Mouse (Mus musculus) midbrain, embryonic 14.5 days (tissue): ENCODE results near the gene Sema3g. TPM values are rescaled to one million over a fixed set of nuclear protein-coding genes. Genes with fewer than 3 reads are reported as not detected.

Experiments used
- ATAC-seq: fragments of 200-750 bp; cut with Nextera tagmentation; 2 replicates; pipeline ENCODE4 v1.8.0; 2017; ENCODE audit warnings: moderate number of reproducible peaks, moderate library complexity; ENCODE audit not compliant: low FRiP score, low TSS enrichment
- DNase-seq: peaks from one replicate; pipeline ENCODE4 v3.0.0-alpha.2; 2015
- H3K27ac ChIP-seq: fragments of 300-500 bp; sonication (generic); replicated peaks from 2 replicates; pipeline ENCODE4 v1.5.1; 2014; ENCODE audit warnings: mild to moderate bottlenecking, low read depth, low read length, moderate library complexity
- H3K27me3 ChIP-seq: fragments of 300-500 bp; sonication (generic); 2 replicates; pipeline ENCODE4 v1.6.1; 2014; ENCODE audit warnings: low read length, control low read depth, mixed read lengths; ENCODE audit not compliant: control insufficient read depth, insufficient read depth
- H3K36me3 ChIP-seq: fragments of 300-500 bp; sonication (generic); 2 replicates; pipeline ENCODE4 v1.6.1; 2014; ENCODE audit warnings: low read length, control low read depth; ENCODE audit not compliant: control insufficient read depth, insufficient read depth
- H3K4me1 ChIP-seq: fragments of 300-500 bp; sonication (generic); 2 replicates; pipeline ENCODE4 v1.6.1; 2014; ENCODE audit warnings: mild to moderate bottlenecking, antibody characterized with exemption, low read length, control low read depth; ENCODE audit not compliant: control insufficient read depth, insufficient read depth
- H3K4me2 ChIP-seq: fragments of 300-500 bp; sonication (generic); 2 replicates; pipeline ENCODE4 v1.6.1; 2014; ENCODE audit warnings: mild to moderate bottlenecking, low read length, moderate library complexity
- H3K4me3 ChIP-seq: fragments of 300-500 bp; sonication (generic); replicated peaks from 2 replicates; pipeline ENCODE4 v1.5.1; 2014; ENCODE audit warnings: low read depth, low read length
- H3K9ac ChIP-seq: fragments of 300-500 bp; sonication (generic); replicated peaks from 2 replicates; pipeline ENCODE4 v1.6.1; 2014; ENCODE audit warnings: mild to moderate bottlenecking, low read length, moderate library complexity
- H3K9me3 ChIP-seq: fragments of 300-500 bp; sonication (generic); 2 replicates; pipeline ENCODE4 v1.6.1; 2016; ENCODE audit warnings: low read length, control low read depth, mixed read lengths; ENCODE audit not compliant: control insufficient read depth
- WGBS: fragments of 180-500 bp; shearing (Covaris S2); extraction: QIAGEN DNeasy Blood & Tissue Kit; methylation state at CpG from one replicate; pipeline ENCODE4 v1.1.7; 2014; 5-methylcytosine and 5-hydroxymethylcytosine counted together
- polyA plus RNA-seq: library from polyadenylated mRNA; unstranded; fragments of >200 nt; fragmentation: Nextera tagmentation; extraction: Ambion mirVana; gene quantifications from 2 replicates; pipeline ENCODE4 v1.2.1, GENCODE M21; 2014

The Sema3g gene
- polyA plus RNA-seq, 1 experiment from 2014 or later: 0.24 TPM

DNA sequence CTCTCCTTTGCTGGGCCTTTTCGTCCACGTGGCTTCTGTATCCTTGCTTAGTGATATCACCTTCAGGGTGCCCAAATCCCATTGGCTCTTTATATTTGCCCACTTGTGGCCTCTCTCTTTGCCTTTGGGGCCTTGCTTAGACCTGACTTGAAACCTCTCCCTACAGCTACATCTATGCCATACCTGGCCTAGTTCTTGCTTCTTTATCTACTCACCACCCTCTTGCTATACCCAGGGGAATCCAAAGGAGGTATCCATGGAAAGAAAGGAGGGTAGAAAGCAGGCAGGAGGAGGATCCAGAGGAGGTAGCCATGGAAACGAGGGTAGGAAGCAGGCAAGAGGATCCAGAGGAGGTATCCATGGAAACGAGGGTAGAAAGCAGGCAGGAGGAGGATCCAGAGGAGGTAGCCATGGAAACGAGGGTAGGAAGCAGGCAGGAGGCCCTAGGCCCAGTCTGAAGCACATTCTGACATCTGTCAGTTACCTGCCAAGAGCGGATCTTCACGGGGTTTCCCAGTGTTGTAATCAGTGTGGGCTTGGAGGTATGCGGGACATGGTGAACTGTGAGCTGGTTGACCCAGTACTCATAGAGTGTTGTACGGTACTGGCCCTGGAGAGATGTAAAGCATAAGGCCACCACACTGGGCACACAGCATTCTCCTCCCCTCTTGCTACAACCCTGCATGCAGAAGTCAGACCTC lies 50.8 kb downstream of the Sema3g start:
- Histone ChIP-seq H3K4me2 (peak overlapping the region; percentile 50), H3K36me3 (peaks cover 3% of the 10 kb centered on the region; the same call in 1 of the 2 replicates), H3K27ac (peak overlapping the region; percentile 80), H3K27me3 (no peaks in the 10 kb centered on the region), H3K9ac (peak overlapping the region; percentile 45; the same call in 1 of the 2 replicates), H3K4me1 (peaks cover 25% of the 10 kb centered on the region), H3K4me3 (peak overlapping the region; percentile 22; the same call in 1 of the 2 replicates), H3K9me3 (no peaks in the 10 kb centered on the region)
- DNase-seq (peak; percentile 78), ATAC-seq (peak; percentile 70)
- 16% methylated on average over 9 of the region's 9 CpGs for WGBS

DNA sequence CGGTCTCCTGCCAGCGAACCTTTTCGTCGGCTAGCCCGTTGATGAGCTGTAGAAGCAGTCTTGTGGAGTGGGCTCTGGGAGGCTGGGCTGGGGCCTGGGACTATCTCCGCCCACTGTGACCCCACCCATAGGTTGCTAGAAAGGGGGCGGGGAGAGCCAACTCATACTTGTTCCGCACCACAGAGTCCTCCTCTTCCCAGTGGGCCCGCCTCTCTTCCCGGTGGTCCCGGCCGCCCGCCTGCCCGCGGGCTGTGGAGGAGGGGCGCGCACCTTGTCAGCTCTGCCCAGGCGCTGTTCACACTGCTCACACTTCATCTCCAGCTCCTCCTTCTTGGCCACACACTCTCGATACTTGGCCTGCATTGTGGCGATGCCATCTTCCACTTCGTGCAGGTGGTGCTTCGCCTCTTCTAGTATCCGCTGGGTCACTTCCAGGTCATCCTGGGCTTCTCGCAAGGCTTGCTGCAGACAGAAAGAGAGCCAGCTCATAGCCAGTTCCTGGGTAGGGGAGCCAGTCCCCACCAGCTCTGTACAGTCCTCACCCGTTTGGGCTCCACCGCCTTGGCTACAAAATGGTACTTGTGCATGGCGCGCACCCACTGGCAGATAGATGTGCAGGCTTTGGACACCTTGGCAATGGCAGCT lies 51.9 kb downstream of the Sema3g start:
- H3K9ac ChIP-seq: peak overlapping the region; percentile 45
- no peaks in the 10 kb centered on the region for H3K27me3 ChIP-seq
- DNase-seq (peak; percentile 68), ATAC-seq (peak; percentile 43)
- H3K4me2 ChIP-seq: peak overlapping the region; percentile 50
- H3K27ac ChIP-seq: peak overlapping the region; percentile 80
- WGBS: 14% methylated on average over 28 of the region's 28 CpGs
- peak overlapping the region; percentile 22 for H3K4me3 ChIP-seq
- no peaks in the 10 kb centered on the region for H3K36me3 ChIP-seq
- no peaks in the 10 kb centered on the region for H3K9me3 ChIP-seq
- peaks cover 25% of the 10 kb centered on the region for H3K4me1 ChIP-seq

DNA sequence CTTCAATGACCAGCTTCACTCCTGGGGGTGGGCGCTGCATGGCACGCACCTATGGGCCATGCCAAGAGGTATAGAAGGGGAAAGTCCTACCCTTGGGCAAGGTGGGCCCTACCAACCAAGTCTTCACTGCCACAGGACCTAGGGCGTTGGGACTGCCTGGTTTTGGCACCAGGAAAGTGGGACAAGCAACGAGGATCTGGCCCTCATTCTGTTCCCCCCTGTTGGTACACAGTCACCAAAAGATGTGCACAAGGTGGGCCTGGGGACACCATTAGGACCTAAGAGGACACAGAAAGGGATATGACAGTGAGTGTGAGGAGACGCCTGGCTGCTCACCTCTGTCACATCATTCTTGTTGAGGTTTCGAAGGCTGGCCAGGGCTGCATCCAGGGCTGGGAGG lies 53.5 kb downstream of the Sema3g start:
- Histone ChIP-seq H3K27ac (no peak overlapping the region), H3K9me3 (no peaks in the 10 kb centered on the region), H3K9ac (no peak overlapping the region), H3K36me3 (no peaks in the 10 kb centered on the region), H3K4me2 (no peak overlapping the region), H3K27me3 (no peaks in the 10 kb centered on the region), H3K4me3 (no peak overlapping the region), H3K4me1 (peaks cover 25% of the 10 kb centered on the region)
- 95% methylated on average over 6 of the region's 6 CpGs for WGBS
- DNase-seq (no peak), ATAC-seq (no peak)

DNA sequence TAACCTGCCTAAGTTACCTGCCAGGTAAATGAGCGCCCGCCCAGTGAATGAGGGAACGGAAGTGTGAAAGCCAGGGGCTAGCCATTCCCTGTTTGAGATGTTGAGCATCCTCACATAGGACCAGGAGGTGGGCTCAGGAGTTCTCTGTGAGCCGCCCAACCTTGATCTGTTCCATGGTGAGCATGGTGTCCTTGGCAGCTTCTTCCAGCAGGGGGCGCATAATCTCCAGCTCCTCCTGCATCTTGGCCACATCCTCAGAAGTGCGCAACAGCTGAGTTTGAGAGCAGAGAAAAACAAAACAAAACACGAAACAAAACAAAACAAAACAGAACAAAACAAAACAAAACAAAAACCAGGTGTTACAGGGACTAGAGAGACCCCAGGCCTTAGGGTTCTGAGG lies 54.5 kb downstream of the Sema3g start:
- H3K4me2 ChIP-seq: no peak overlapping the region
- H3K4me1 ChIP-seq: peaks cover 25% of the 10 kb centered on the region
- H3K27ac ChIP-seq: no peak overlapping the region
- no peaks in the 10 kb centered on the region for H3K9me3 ChIP-seq
- H3K27me3 ChIP-seq: no peaks in the 10 kb centered on the region
- DNase-seq: peak; percentile 85
- H3K36me3 ChIP-seq: no peaks in the 10 kb centered on the region
- no peak overlapping the region for H3K4me3 ChIP-seq
- H3K9ac ChIP-seq: no peak overlapping the region
- WGBS: 27% methylated on average over 7 of the region's 7 CpGs
- no peak for ATAC-seq

Other genes starting within 250 kb of the Sema3g start
- 54.0 and 62.4 TPM in 2 replicates for gene Glt8d1, start 216.5 kb upstream of the Sema3g start, polyA plus RNA-seq
- gene Spcs1, start 216.2 kb upstream of the Sema3g start, polyA plus RNA-seq: 287 and 317 TPM in 2 replicates
- 120 and 136 TPM in 2 replicates for gene Pbrm1, start 198.7 kb upstream of the Sema3g start, polyA plus RNA-seq
- gene Gnl3, start 198.7 kb upstream of the Sema3g start, polyA plus RNA-seq: 44.5 and 49.7 TPM in 2 replicates
- gene Smim4, start 88.9 kb upstream of the Sema3g start, polyA plus RNA-seq: 64.8 and 77.7 TPM in 2 replicates
- 234 and 284 TPM in 2 replicates for gene Nt5dc2, start 86.8 kb upstream of the Sema3g start, polyA plus RNA-seq
- 6.6 and 26.6 TPM in 2 replicates for gene Stab1, start 49.2 kb upstream of the Sema3g start, polyA plus RNA-seq
- gene Tnnc1, start 9.5 kb upstream of the Sema3g start, polyA plus RNA-seq: 2.1 and 2.6 TPM in 2 replicates
- gene Nisch, start 914 bp upstream of the Sema3g start, polyA plus RNA-seq: 280 and 343 TPM in 2 replicates
- 12.0 and 12.1 TPM in 2 replicates for gene Phf7, start 33.5 kb downstream of the Sema3g start, polyA plus RNA-seq
- gene Bap1, start 33.6 kb downstream of the Sema3g start, polyA plus RNA-seq: 102 and 118 TPM in 2 replicates
- 3.8 and 5.2 TPM in 2 replicates for gene Dnah1, start 106.0 kb downstream of the Sema3g start, polyA plus RNA-seq
- 67.1 and 89.4 TPM in 2 replicates for gene Capn7, start 118.8 kb downstream of the Sema3g start, polyA plus RNA-seq
- gene Sh3bp5, start 218.2 kb downstream of the Sema3g start, polyA plus RNA-seq: 40.0 and 82.4 TPM in 2 replicates